Mouse (Mus musculus) ES-E14 (cell line): ENCODE measurements around the gene Zfr. TPM values are rescaled to one million over a fixed set of nuclear protein-coding genes. Genes with fewer than 3 reads are reported as not detected.
A peak's percentile ranks its signal among the peaks of the same experiment; 100 is the strongest.

Source experiments
- DNase-seq: peaks from one replicate; pipeline ENCODE4 v3.0.0-alpha.2; 2013; ENCODE audit warnings: low read depth, low spot score
- H3K27ac ChIP-seq: 2 replicates; pipeline ENCODE4 v1.5.1; 2012; ENCODE audit warnings: low read depth, mild to moderate bottlenecking, low read length, moderate library complexity, mixed read lengths; ENCODE audit not compliant: poor library complexity, insufficient read depth, severe bottlenecking
- H3K36me3 ChIP-seq: 2 replicates; pipeline ENCODE4 v1.6.1; 2012; ENCODE audit warnings: mild to moderate bottlenecking, low read length, moderate library complexity, mixed read lengths; ENCODE audit not compliant: control insufficient read depth, poor library complexity, insufficient read depth, severe bottlenecking
- H3K4me1 ChIP-seq, 2 experiments: fragments of 150-350 bp in 1 of 2; sonication (generic) in 1 of 2; 2 replicates each; pipeline ENCODE4 v1.6.1; 2012; ENCODE audit warnings: low read length in 2 of 2, mild to moderate bottlenecking in 1 of 2, mixed read lengths in 1 of 2; ENCODE audit not compliant: control insufficient read depth in 2 of 2, insufficient read depth in 2 of 2, poor library complexity in 1 of 2
- H3K4me3 ChIP-seq, 2 experiments: fragments of 150-350 bp in 1 of 2; sonication (generic) in 1 of 2; 2 replicates each; pipeline ENCODE4 v1.5.1; 2012; ENCODE audit warnings: low read length in 2 of 2, low read depth in 1 of 2, mild to moderate bottlenecking in 1 of 2, mixed read lengths in 1 of 2; ENCODE audit not compliant: insufficient read depth in 1 of 2, poor library complexity in 1 of 2, severe bottlenecking in 1 of 2
- H3K9ac ChIP-seq: 2 replicates; pipeline ENCODE4 v1.6.1; 2012; ENCODE audit warnings: low read depth, mild to moderate bottlenecking, low read length, mixed read lengths; ENCODE audit not compliant: poor library complexity, insufficient read depth, severe bottlenecking
- H3K9me3 ChIP-seq: fragments of 150-350 bp; sonication (generic); 2 replicates; pipeline ENCODE4 v1.6.1; 2012; ENCODE audit warnings: low read depth, mild to moderate bottlenecking, low read length; ENCODE audit not compliant: control insufficient read depth, insufficient read depth
- CHD2 ChIP-seq: IDR thresholded peaks from 2 replicates; pipeline ENCODE4 v1.6.1; 2014; ENCODE audit warnings: mild to moderate bottlenecking, low read depth, low read length, inconsistent platforms
- HCFC1 ChIP-seq: IDR thresholded peaks from 2 replicates; pipeline ENCODE4 v1.6.1; 2012; ENCODE audit warnings: low read length, inconsistent platforms, borderline replicate concordance; ENCODE audit not compliant: insufficient read depth
- MAFK ChIP-seq: IDR thresholded peaks from 2 replicates; pipeline ENCODE4 v1.6.1; 2014; ENCODE audit warnings: mild to moderate bottlenecking, low read depth, low read length, inconsistent platforms; ENCODE audit not compliant: insufficient read depth
- ZC3H11A ChIP-seq: IDR thresholded peaks from 2 replicates; pipeline ENCODE4 v1.6.1; 2012; ENCODE audit warnings: low read depth, mild to moderate bottlenecking, inconsistent platforms, low read length, borderline replicate concordance
- ZNF384 ChIP-seq: IDR thresholded peaks from 2 replicates; pipeline ENCODE4 v1.6.1; 2012; ENCODE audit warnings: low read depth, low read length, inconsistent platforms
- in situ Hi-C, 2 experiments: fragments of 600-800 bp; cut with MboI; formaldehyde crosslinking; loops; one replicate each; pipeline ENCODE4 v1.15.1; 2025; ENCODE audit warnings: low sequenced_read_pairs in 2 of 2, inconsistent platforms in 1 of 2; ENCODE audit not compliant: unreplicated experiment in 2 of 2
- total RNA-seq: library from RNA; depleted of rRNA; stranded (reverse); fragments of 300-350 nt; gene quantifications from 2 replicates; pipeline ENCODE4 v1.2.3, GENCODE M21; 2012

The Zfr gene
- total RNA-seq, 1 experiment = 66.8 TPM

DNA sequence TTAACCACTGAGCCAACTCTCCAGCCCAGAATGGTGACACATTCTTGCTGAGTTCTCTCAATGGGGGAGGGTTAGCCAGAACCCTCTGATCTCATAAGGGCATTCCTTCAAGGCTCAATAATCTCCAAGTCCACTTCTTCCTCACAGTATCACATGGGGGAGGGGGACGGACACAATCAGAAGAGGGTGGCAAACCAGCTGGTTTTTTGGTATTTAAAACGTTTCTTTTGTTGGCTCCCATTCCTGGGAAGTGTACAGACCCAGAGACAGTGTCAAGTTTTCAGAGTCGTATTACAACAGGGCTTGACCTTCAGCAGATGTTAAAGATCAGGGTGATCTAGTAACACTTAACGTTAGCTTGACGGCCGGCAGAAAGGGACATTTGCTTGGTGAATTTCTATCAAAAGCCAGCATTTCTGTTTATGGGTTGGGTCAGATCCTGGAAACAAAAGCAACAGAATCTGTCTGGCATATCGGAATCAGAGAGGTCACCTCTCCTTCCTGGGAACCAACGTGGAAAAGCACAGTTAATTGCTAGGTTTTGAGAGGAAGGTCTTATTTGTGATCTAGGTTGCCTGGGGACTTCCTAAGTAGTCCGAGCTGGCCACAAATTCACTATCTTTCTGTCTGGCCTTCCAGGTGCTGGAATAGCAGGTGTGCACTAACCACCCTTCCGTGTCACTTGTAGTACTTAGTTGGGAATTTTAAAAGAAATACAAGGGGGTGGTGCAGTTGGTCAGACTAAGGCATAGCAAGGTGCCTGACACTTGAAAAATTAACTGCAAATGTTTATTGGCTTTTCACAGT lies 86.1 kb downstream of the Zfr start:
- no peaks in the 10 kb centered on the region for H3K9me3 ChIP-seq
- TF ChIP-seq CHD2 = peak; percentile 46; the same call in 1 of the 2 replicates
- TF ChIP-seq ZC3H11A = no peak
- peak overlapping the region; percentile 70 for H3K27ac ChIP-seq
- peaks cover 15 to 24% of the 10 kb centered on the region in 2 experiments; a peak in 3 of 4 replicates for H3K4me1 ChIP-seq
- DNase-seq = peak; percentile 85
- H3K36me3 ChIP-seq = no peaks in the 10 kb centered on the region
- peak overlapping the region; percentile 21; the same call in 1 of the 2 replicates for H3K9ac ChIP-seq
- peak overlapping the region; percentile 47 to 70 for H3K4me3 ChIP-seq
- in situ Hi-C loops = no loop called here

DNA sequence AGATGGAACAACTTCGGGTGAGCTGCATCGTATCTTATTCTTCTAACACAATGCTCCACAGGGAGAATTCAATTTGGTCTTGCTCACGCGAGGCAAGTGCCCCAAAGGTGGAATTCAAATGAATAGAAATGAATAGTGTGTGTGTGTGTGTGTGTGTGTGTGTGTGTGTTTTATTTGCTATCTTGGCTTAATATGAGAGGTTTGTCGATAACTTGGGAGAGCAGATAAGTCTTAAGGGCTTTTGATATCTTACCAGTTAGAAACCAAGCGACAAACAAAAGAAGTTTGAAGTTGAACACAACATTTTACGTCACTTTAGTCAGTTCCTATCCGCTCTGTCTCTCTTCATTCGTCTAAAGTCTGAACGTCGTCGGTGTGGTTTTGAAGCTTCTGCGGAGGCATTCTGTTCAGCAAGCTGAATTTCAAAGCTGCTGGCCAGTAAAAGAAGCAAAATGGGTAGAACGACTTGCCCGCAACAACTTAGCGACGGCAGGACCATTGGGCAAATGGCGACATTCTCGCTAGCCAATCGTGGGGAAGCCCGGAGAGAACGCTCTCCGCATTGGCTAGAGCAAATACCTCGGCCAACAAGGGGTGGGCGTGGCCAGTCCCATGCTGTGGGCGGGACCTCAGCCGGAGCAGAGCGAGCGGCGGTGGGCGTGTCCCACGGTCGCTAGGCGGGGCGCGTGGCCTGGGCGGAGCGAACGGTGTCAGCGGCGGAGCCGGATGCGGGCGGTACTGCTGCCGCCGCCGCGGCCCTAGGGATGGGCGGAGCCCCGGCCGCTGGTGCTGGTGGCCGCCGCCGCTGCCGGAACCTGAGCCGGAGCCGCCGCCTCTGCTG lies 86.9 kb downstream of the Zfr start, which contains the start of gene Mtmr12:
Mtmr12 (plus strand) TSS at position 710 of the 841 bp plus-strand sequence.
- H3K27ac ChIP-seq = peak within 1 kb of the TSS; percentile 80
- TF ChIP-seq MAFK (no peak), CHD2 (no peak), ZNF384 (no peak), HCFC1 (no peak; the same call in 1 of the 2 replicates), ZC3H11A (no peak)
- H3K4me1 ChIP-seq = peaks cover 15 to 24% of the 10 kb centered on the region in 2 experiments
- peak within 1 kb of the TSS; percentile 94 for H3K9ac ChIP-seq
- H3K4me3 ChIP-seq = peak within 1 kb of the TSS; percentile 93 to 94
- no peaks in the 10 kb centered on the region for H3K36me3 ChIP-seq
- H3K9me3 ChIP-seq = no peaks in the 10 kb centered on the region
- in situ Hi-C loops = no loop called here
- peak; percentile 96 for DNase-seq

DNA sequence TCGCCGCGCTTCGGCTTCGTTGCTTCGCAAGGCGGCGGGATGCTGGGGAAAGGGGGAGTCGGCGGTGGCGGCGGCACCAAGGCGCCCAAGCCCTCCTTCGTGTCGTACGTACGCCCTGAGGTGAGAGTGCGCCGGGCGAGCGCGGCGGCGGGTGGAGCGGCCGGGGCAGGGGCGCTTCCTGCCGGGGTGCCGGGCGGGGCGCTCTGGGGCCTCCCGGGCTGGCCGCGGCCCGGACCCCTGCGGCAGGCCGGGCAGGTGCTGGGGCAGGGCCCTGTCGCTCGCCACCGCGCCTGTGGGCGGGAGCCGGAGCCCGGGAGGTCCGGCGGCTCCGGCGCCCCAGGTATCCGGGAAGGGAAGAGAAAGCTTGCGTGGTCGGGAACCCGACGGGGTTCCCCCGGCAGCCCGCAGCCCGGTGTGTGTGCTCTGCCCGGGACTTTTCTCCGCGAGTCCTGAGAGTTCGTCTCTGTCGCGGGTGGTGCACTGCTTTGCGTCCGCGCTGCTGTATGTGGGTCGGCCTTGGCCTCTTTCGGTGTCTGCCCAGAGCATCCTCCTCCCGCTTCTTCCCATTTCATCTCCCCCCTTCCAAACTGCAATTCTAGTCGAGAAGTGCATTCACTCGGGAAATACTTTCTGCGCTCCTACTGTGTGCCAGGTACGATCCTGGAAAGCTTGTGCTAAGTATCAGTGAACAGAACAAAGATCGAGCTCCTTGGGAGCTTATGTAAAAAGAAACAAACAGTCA lies 87.7 kb downstream of the Zfr start:
- Histone ChIP-seq H3K27ac (peak overlapping the region; percentile 80), H3K9me3 (no peaks in the 10 kb centered on the region), H3K36me3 (no peaks in the 10 kb centered on the region), H3K9ac (peak overlapping the region; percentile 94), H3K4me3 (peak overlapping the region; percentile 93 to 94), H3K4me1 (peaks cover 16 to 24% of the 10 kb centered on the region in 2 experiments)
- in situ Hi-C loops = no loop called here
- TF ChIP-seq MAFK (no peak), ZNF384 (no peak), ZC3H11A (no peak), CHD2 (no peak), HCFC1 (no peak)
- no peak for DNase-seq

DNA sequence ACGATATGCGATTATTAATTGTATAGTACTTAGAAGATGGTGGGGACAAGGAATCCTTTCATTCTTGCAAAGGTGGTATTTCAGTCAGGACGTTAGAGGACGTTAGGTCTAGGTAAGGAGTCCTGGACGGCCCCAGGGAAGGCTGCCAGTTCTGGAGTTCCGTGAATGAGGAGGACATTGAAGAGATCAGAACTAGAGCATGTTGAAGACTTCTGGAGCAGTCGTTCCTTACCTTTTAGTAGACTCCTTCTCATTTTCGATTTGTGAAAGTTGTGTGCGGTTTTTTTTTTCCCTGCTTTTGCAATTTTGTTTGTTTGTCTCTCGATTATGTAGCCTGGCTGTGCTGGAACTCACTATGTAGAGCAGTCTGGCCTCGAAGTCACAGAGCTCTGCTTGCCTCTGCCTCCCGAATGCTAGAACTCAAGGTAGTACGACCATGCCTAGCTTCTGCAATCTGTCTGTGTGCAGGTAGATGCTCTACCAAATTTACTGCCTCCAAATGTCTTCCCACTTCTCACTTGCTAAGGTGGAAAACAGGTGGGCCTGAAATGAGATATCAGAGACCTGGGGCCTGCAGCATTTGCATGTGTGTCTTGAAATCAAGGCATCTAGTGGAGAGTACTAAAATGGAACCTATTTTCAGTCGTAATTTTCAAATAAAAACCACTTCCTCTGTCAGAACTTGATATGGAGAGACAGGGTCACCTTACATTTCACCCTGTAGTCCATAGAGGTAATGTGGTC lies 88.4 kb downstream of the Zfr start:
- no peak for DNase-seq
- TF ChIP-seq HCFC1 = no peak
- TF ChIP-seq ZNF384 = no peak
- TF ChIP-seq ZC3H11A = no peak
- TF ChIP-seq MAFK = no peak
- no peak for TF ChIP-seq CHD2
- H3K4me3 ChIP-seq = peak overlapping the region; percentile 93 to 94
- peak overlapping the region; percentile 94; the same call in 1 of the 2 replicates for H3K9ac ChIP-seq
- H3K9me3 ChIP-seq = no peaks in the 10 kb centered on the region
- H3K4me1 ChIP-seq = peaks cover 16 to 24% of the 10 kb centered on the region in 2 experiments
- H3K36me3 ChIP-seq = no peaks in the 10 kb centered on the region
- in situ Hi-C loops = no loop called here
- H3K27ac ChIP-seq = no peak overlapping the region
